Mouse (Mus musculus): Measurements from ENCODE around the gene Wdr46. TPM values are rescaled to one million over a fixed set of nuclear protein-coding genes. Genes with fewer than 3 reads are reported as not detected.
"Not testable (repeated sequence)": the region's sequence is repeated elsewhere in the genome, so short reads cannot be mapped to it uniquely, and the experiment has no call there.

Gene Wdr46
- polyA plus RNA-seq (2015; fragmentation: Nextera tagmentation; extraction: Ambion mirVana): 10.6 and 11.2 TPM in 2 replicates

- Histone ChIP-seq H3K4me3 (ENCODE audit: low read depth, low read length) (peak within 1 kb of the TSS; percentile 57), H3K27me3 (replicated peaks; ENCODE audit: control insufficient read depth, insufficient read depth, low read length) (no peaks in the 10 kb centered on the region), H3K36me3 (ENCODE audit: control insufficient read depth, insufficient read depth) (peaks cover 29% of the 10 kb centered on the region), H3K4me2 (replicated peaks; ENCODE audit: low read depth) (peak within 1 kb of the TSS; percentile 83), H3K27ac (ENCODE audit: low read depth, low read length) (no peak within 1 kb of the TSS), H3K4me1 (replicated peaks; ENCODE audit: control insufficient read depth, insufficient read depth, low read length) (peaks cover 4% of the 10 kb centered on the region; the same call in 1 of the 2 replicates), H3K9me3 (ENCODE audit: control insufficient read depth) (no peaks in the 10 kb centered on the region), H3K9ac (ENCODE audit: low read depth, low read length) (peak within 1 kb of the TSS; percentile 79)
- peak; percentile 87 for ATAC-seq
- 0% methylated on average over 36 of the region's 36 CpGs for WGBS
- no peak for TF ChIP-seq CTCF (IDR thresholded peaks at IDR 0.05; ENCODE audit: low read depth)
Observed at GRCm38 (mm10) chr17:33940206-33940805, at the start of gene Wdr46, which contains the start of gene Pfdn6. Gene Wdr46, plus strand, starts transcription at chr17:33940660. Gene Pfdn6, minus strand, starts transcription at chr17:33940343.

- Histone ChIP-seq H3K4me3 (ENCODE audit: low read depth, low read length) (no peak overlapping the region), H3K27me3 (replicated peaks; ENCODE audit: control insufficient read depth, insufficient read depth, low read length) (no peaks in the 10 kb centered on the region), H3K36me3 (ENCODE audit: control insufficient read depth, insufficient read depth) (no peaks in the 10 kb centered on the region), H3K9me3 (ENCODE audit: control insufficient read depth) (no peaks in the 10 kb centered on the region), H3K4me1 (replicated peaks; ENCODE audit: control insufficient read depth, insufficient read depth, low read length) (no peaks in the 10 kb centered on the region), H3K4me2 (replicated peaks; ENCODE audit: low read depth) (no peak overlapping the region), H3K27ac (ENCODE audit: low read depth, low read length) (no peak overlapping the region), H3K9ac (ENCODE audit: low read depth, low read length) (no peak overlapping the region)
- ATAC-seq: no peak
- no peak for TF ChIP-seq CTCF (IDR thresholded peaks at IDR 0.05; ENCODE audit: low read depth)
- WGBS: 70% methylated on average over 2 of the region's 2 CpGs
Observed at GRCm38 (mm10) chr17:33891357-33891756, 49.1 kb upstream of the Wdr46 start.

- H3K4me2 ChIP-seq (replicated peaks; ENCODE audit: low read depth); H3K9ac ChIP-seq (ENCODE audit: low read depth, low read length); ATAC-seq; H3K27me3 ChIP-seq (replicated peaks; ENCODE audit: control insufficient read depth, insufficient read depth, low read length); H3K4me1 ChIP-seq (replicated peaks; ENCODE audit: control insufficient read depth, insufficient read depth, low read length); H3K36me3 ChIP-seq (ENCODE audit: control insufficient read depth, insufficient read depth); H3K9me3 ChIP-seq (ENCODE audit: control insufficient read depth); H3K27ac ChIP-seq (ENCODE audit: low read depth, low read length); H3K4me3 ChIP-seq (ENCODE audit: low read depth, low read length): not testable (repeated sequence)
- TF ChIP-seq CTCF (IDR thresholded peaks at IDR 0.05; ENCODE audit: low read depth): peak; percentile 28; the same call in 1 of the 2 replicates
- 67% methylated on average over 6 of the region's 6 CpGs for WGBS
Observed at GRCm38 (mm10) chr17:33891892-33892291, 48.6 kb upstream of the Wdr46 start.

- ATAC-seq: no peak
- no peaks in the 10 kb centered on the region for H3K27me3 ChIP-seq (replicated peaks; ENCODE audit: control insufficient read depth, insufficient read depth, low read length)
- H3K36me3 ChIP-seq (ENCODE audit: control insufficient read depth, insufficient read depth): no peaks in the 10 kb centered on the region
- no peak overlapping the region for H3K9ac ChIP-seq (ENCODE audit: low read depth, low read length)
- no peak overlapping the region for H3K4me3 ChIP-seq (ENCODE audit: low read depth, low read length)
- H3K9me3 ChIP-seq (ENCODE audit: control insufficient read depth): no peaks in the 10 kb centered on the region
- H3K27ac ChIP-seq (ENCODE audit: low read depth, low read length): no peak overlapping the region
- WGBS: 21% methylated on average over 7 of the region's 7 CpGs
- no peak overlapping the region for H3K4me2 ChIP-seq (replicated peaks; ENCODE audit: low read depth)
- no peak for TF ChIP-seq CTCF (IDR thresholded peaks at IDR 0.05; ENCODE audit: low read depth)
- H3K4me1 ChIP-seq (replicated peaks; ENCODE audit: control insufficient read depth, insufficient read depth, low read length): no peaks in the 10 kb centered on the region
Observed at GRCm38 (mm10) chr17:33892429-33892828, 48.0 kb upstream of the Wdr46 start.

GRCm38 (mm10) chr17:33893011-33893410, 47.4 kb upstream of the Wdr46 start:
- WGBS: 54% methylated on average over 4 of the region's 4 CpGs
- H3K27ac ChIP-seq (ENCODE audit: low read depth, low read length); ATAC-seq; H3K9ac ChIP-seq (ENCODE audit: low read depth, low read length); H3K27me3 ChIP-seq (replicated peaks; ENCODE audit: control insufficient read depth, insufficient read depth, low read length); H3K36me3 ChIP-seq (ENCODE audit: control insufficient read depth, insufficient read depth); H3K4me3 ChIP-seq (ENCODE audit: low read depth, low read length); H3K4me2 ChIP-seq (replicated peaks; ENCODE audit: low read depth); H3K4me1 ChIP-seq (replicated peaks; ENCODE audit: control insufficient read depth, insufficient read depth, low read length); H3K9me3 ChIP-seq (ENCODE audit: control insufficient read depth): not testable (repeated sequence)

- Histone ChIP-seq H3K4me2 (replicated peaks; ENCODE audit: low read depth) (no peak overlapping the region), H3K27ac (ENCODE audit: low read depth, low read length) (no peak overlapping the region), H3K4me1 (replicated peaks; ENCODE audit: control insufficient read depth, insufficient read depth, low read length) (no peaks in the 10 kb centered on the region), H3K9ac (ENCODE audit: low read depth, low read length) (no peak overlapping the region), H3K36me3 (ENCODE audit: control insufficient read depth, insufficient read depth) (no peaks in the 10 kb centered on the region), H3K27me3 (replicated peaks; ENCODE audit: control insufficient read depth, insufficient read depth, low read length) (no peaks in the 10 kb centered on the region), H3K9me3 (ENCODE audit: control insufficient read depth) (no peaks in the 10 kb centered on the region), H3K4me3 (ENCODE audit: low read depth, low read length) (no peak overlapping the region)
- ATAC-seq: peak; percentile 49; the same call in 1 of the 2 replicates
- peak; percentile 79 for TF ChIP-seq CTCF (IDR thresholded peaks at IDR 0.05; ENCODE audit: low read depth)
- WGBS: 27% methylated on average over 6 of the region's 6 CpGs
Observed at GRCm38 (mm10) chr17:33897114-33897794, 43.2 kb upstream of the Wdr46 start.

DNA sequence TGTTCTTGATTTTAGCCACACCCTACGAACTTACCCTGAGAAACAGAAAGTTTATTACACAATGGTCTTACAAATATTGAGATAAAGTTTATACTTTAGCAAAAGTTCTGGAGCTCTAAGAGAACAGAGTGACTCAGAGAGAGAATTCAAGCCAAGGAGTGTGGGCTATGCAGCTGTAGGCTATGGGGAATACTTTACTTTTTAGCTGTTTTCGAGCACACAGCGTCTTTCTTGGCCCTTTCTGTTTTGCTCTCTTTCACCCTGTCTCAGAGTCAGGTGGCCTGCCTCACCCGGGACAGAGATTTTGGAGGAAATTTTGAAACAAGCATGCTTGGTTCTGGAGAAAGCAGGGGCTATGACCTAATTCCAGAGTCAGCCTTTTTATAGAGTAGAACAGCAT, 42.3 kb upstream of the Wdr46 start:
- not testable (repeated sequence) for H3K27ac ChIP-seq (ENCODE audit: low read depth, low read length); H3K9ac ChIP-seq (ENCODE audit: low read depth, low read length); H3K27me3 ChIP-seq (replicated peaks; ENCODE audit: control insufficient read depth, insufficient read depth, low read length); H3K4me3 ChIP-seq (ENCODE audit: low read depth, low read length); ATAC-seq; H3K4me1 ChIP-seq (replicated peaks; ENCODE audit: control insufficient read depth, insufficient read depth, low read length); H3K4me2 ChIP-seq (replicated peaks; ENCODE audit: low read depth); H3K9me3 ChIP-seq (ENCODE audit: control insufficient read depth); H3K36me3 ChIP-seq (ENCODE audit: control insufficient read depth, insufficient read depth)
- WGBS: 72% methylated on average over 4 of the region's 4 CpGs
